Comparison of ENCODE assay signal across 8 mouse cellular contexts in the genomic region with DNA sequence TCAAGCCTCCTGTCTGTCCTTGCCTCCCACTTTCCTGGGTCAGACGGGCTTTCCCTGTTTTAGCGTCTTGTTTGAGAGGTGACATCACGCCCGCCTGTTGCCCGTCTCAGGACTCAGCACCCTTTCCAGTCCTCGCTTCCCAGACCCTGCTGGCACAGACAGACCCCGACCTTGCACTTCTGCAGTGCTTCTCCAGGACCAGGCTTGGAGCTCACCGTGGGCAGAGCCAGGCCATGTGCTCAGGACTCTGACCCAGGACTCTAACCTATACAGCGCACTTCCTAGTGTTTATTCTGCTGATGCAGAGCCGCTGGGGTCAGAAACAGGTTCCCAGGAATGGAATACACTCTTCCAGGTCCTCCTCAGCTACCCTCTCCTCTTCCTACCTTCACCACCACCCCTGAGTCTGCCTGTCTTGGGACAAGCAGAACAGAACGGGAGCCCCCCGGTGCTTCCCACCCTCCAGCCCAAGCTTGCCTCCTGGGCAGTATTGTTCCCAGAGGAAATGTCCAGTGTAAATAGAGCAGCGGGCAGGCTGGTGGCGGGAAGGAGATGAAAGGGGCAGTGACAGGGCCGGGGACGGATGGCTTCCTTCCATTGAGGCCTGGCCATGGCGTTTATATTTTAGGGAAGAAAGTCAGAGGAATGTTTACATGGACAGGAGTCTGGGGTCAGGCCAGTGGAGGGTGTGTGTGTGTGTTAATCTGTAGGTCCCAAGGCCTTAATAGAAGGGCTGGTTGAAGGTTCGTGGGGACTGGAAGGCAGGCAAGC.
DNase-seq lines count a peak whose midpoint lies in the region; ATAC-seq and TF ChIP-seq lines count a peak whose summit lies in the region.
"Had no signal": no experiment of that assay in that cellular context is flagged by ENCODE, and none has a peak within 500 bp of the region (broad histone marks: within the 10 kb centered on the region; RNA-seq: fewer than 3 reads in every experiment).

No protein-coding gene starts in this region.

- WGBS in kidney, embryonic 14.5 days, result 20% methylated on average over 18 of the region's 18 CpGs
- 32% methylated on average over 18 of the region's 18 CpGs for WGBS in liver, embryonic 14.5 days (ENCODE audit: insufficient replicate concordance)
- WGBS in neural tube, embryonic 15.5 days, result 40% methylated on average over 18 of the region's 18 CpGs

- 0 out of 2 replicates have a peak overlapping the region, but pooled peaks have one; percentile 21 for H3K27ac ChIP-seq in kidney, embryonic 14.5 days (ENCODE audit: low read depth, low read length)
- H3K27ac ChIP-seq in liver, embryonic 14.5 days, result no peak overlapping the region
- H3K27ac ChIP-seq in neural tube, embryonic 15.5 days (replicated peaks), result peak overlapping the region; percentile 14; the same call in 1 of the 2 replicates
- H3K27ac ChIP-seq: hindbrain, embryonic 15.5 days had no signal

- H3K4me1 ChIP-seq in kidney, embryonic 14.5 days (ENCODE audit: control insufficient read depth, insufficient read depth, low read length), result peaks cover 70% of the 10 kb centered on the region
- no peaks in the 10 kb centered on the region for H3K4me1 ChIP-seq in liver, embryonic 14.5 days (replicated peaks; ENCODE audit: control insufficient read depth in 2 of 2, insufficient read depth in 2 of 2, low read length in 1 of 2)
- H3K4me1 ChIP-seq in neural tube, embryonic 15.5 days, result peaks cover 89% of the 10 kb centered on the region

- no peaks in the 10 kb centered on the region for H3K9me3 ChIP-seq in kidney, embryonic 14.5 days (ENCODE audit: control insufficient read depth, low read length)
- no peaks in the 10 kb centered on the region for H3K9me3 ChIP-seq in liver, embryonic 14.5 days (ENCODE audit: control insufficient read depth, low read length)
- H3K9me3 ChIP-seq in neural tube, embryonic 15.5 days (replicated peaks), result no peaks in the 10 kb centered on the region
- H3K9me3 ChIP-seq: hindbrain, embryonic 15.5 days had no signal

- no peak overlapping the region for H3K4me3 ChIP-seq in kidney, embryonic 14.5 days (ENCODE audit: low read length)
- H3K4me3 ChIP-seq in liver, embryonic 14.5 days (ENCODE audit: insufficient read depth in 1 of 2, low read depth in 2 of 2, low read length in 2 of 2), result no peak overlapping the region
- no peak overlapping the region for H3K4me3 ChIP-seq in neural tube, embryonic 15.5 days (replicated peaks)
- H3K4me3 ChIP-seq: hindbrain, embryonic 15.5 days had no signal

- TF ChIP-seq EP300 in liver, embryonic 14.5 days (IDR thresholded peaks at IDR 0.05; ENCODE audit: low read depth), result no peak

- TF ChIP-seq CTCF in liver, embryonic 14.5 days (IDR thresholded peaks at IDR 0.05; ENCODE audit: low read depth), result no peak

- no peaks in the 10 kb centered on the region for H3K36me3 ChIP-seq in kidney, embryonic 14.5 days (ENCODE audit: control insufficient read depth, insufficient read depth, low read length)
- H3K36me3 ChIP-seq in liver, embryonic 14.5 days (replicated peaks; ENCODE audit: control insufficient read depth, insufficient read depth, low read depth), result no peaks in the 10 kb centered on the region
- H3K36me3 ChIP-seq in neural tube, embryonic 15.5 days, result no peaks in the 10 kb centered on the region
- H3K36me3 ChIP-seq: hindbrain, embryonic 15.5 days had no signal

- H3K9ac ChIP-seq in kidney, embryonic 14.5 days (ENCODE audit: low read depth, low read length), result no peak overlapping the region
- H3K9ac ChIP-seq in liver, embryonic 14.5 days (replicated peaks), result no peak overlapping the region; the same call in 1 of the 2 replicates
- no peak overlapping the region for H3K9ac ChIP-seq in neural tube, embryonic 15.5 days (replicated peaks)
- H3K9ac ChIP-seq: hindbrain, embryonic 15.5 days had no signal

- H3K4me2 ChIP-seq in kidney, embryonic 14.5 days (replicated peaks; ENCODE audit: low read depth, low read length), result no peak overlapping the region; the same call in 1 of the 2 replicates
- no peak overlapping the region for H3K4me2 ChIP-seq in liver, embryonic 14.5 days (ENCODE audit: low read depth)
- H3K4me2 ChIP-seq in neural tube, embryonic 15.5 days, result no peak overlapping the region
- H3K4me2 ChIP-seq: hindbrain, embryonic 15.5 days had no signal

- peak; percentile 49 for DNase-seq in kidney, adult 18-20 months
- no peak for DNase-seq in kidney, adult 11 months
- no peak for DNase-seq in liver, embryonic 14.5 days (ENCODE audit: low read depth in 3 of 3, low spot score in 3 of 3)
- no peak for DNase-seq in retina, postnatal 1 day
- DNase-seq in spleen, postnatal 10 days (ENCODE audit: low spot score in 2 of 2), result no peak

- H3K27me3 ChIP-seq in kidney, embryonic 14.5 days (ENCODE audit: control insufficient read depth, insufficient read depth, low read length), result peaks cover 5% of the 10 kb centered on the region
- H3K27me3 ChIP-seq in liver, embryonic 14.5 days (ENCODE audit: control insufficient read depth, insufficient read depth, low read length), result peaks cover 5% of the 10 kb centered on the region
- H3K27me3 ChIP-seq in neural tube, embryonic 15.5 days (replicated peaks), result peaks cover 21% of the 10 kb centered on the region

- ATAC-seq in kidney, embryonic 14.5 days (ENCODE audit: low FRiP score, low TSS enrichment), result no peak
- ATAC-seq in liver, embryonic 14.5 days (ENCODE audit: insufficient read depth), result peak; percentile 48; the same call in 1 of the 2 replicates
- no peak for ATAC-seq in neural tube, embryonic 15.5 days (ENCODE audit: low FRiP score)
